13 mouse cellular contexts compared by ENCODE assay signal in the genomic region with DNA sequence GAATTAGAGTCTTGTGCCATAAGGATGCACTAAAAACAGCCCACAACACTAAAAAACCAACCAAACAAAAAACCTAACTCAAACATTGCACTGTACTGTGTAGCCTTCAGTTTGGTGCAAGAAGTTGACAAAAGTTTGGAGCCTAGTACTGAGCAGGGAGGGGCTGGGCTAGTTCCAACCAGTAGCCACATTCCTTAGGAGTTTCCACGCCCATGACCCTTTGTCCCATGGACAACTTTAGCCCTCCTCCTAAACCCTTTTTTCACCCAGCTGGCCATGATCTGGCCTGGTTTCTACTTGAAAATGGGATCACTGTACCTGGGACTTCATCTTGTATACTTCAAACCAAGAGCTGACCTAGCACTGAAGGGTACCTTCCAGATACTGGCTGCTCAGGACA. TPM values are rescaled to one million over a fixed set of nuclear protein-coding genes. Genes with fewer than 3 reads are reported as not detected.
DNase-seq lines count a peak whose midpoint lies in the region; ATAC-seq and TF ChIP-seq lines count a peak whose summit lies in the region.
"Had no signal": no experiment of that assay in that cellular context is flagged by ENCODE, and none has a peak within 500 bp of the region (broad histone marks: within the 10 kb centered on the region; RNA-seq: fewer than 3 reads in every experiment).

No protein-coding gene starts in this region.

- no peak overlapping the region for H3K4me3 ChIP-seq in liver, adult 2 months (ENCODE audit: insufficient read depth, low read depth, low read length)
- H3K4me3 ChIP-seq in liver, embryonic 11.5 days (ENCODE audit: low read depth, low read length), result no peak overlapping the region
- no peak overlapping the region for H3K4me3 ChIP-seq in heart, embryonic 10.5 days
- H3K4me3 ChIP-seq: layer of hippocampus, adult 2 months; limb, embryonic 12.5 days had no signal

- no peaks in the 10 kb centered on the region for H3K27me3 ChIP-seq in liver, adult 2 months (ENCODE audit: control insufficient read depth, insufficient read depth, low read length)
- H3K27me3 ChIP-seq in liver, embryonic 11.5 days (replicated peaks; ENCODE audit: control insufficient read depth, insufficient read depth, low read length), result no peaks in the 10 kb centered on the region
- no peaks in the 10 kb centered on the region for H3K27me3 ChIP-seq in heart, embryonic 10.5 days (ENCODE audit: insufficient read depth, poor library complexity, severe bottlenecking)
- H3K27me3 ChIP-seq: limb, embryonic 12.5 days had no signal

- no peak for ATAC-seq in liver, embryonic 11.5 days (replicated peaks; ENCODE audit: low FRiP score)

- H3K36me3 ChIP-seq in liver, adult 2 months (ENCODE audit: control insufficient read depth, insufficient read depth, low read length), result no peaks in the 10 kb centered on the region
- H3K36me3 ChIP-seq in liver, embryonic 11.5 days (ENCODE audit: control insufficient read depth, insufficient read depth, low read length), result no peaks in the 10 kb centered on the region
- peaks cover 15% of the 10 kb centered on the region for H3K36me3 ChIP-seq in heart, embryonic 10.5 days

- 30% methylated on average over 1 of the region's 1 CpGs for WGBS in liver, adult 2 months
- 82% methylated on average over 1 of the region's 1 CpGs for WGBS in liver, embryonic 11.5 days
- WGBS in heart, embryonic 10.5 days, result 58% methylated on average over 1 of the region's 1 CpGs

- no peak overlapping the region for H3K4me2 ChIP-seq in liver, embryonic 11.5 days
- H3K4me2 ChIP-seq: limb, embryonic 12.5 days had no signal

- no peak overlapping the region for H3K9ac ChIP-seq in liver, adult 2 months (ENCODE audit: low read depth, low read length)
- H3K9ac ChIP-seq in liver, embryonic 11.5 days (ENCODE audit: low read depth, low read length), result no peak overlapping the region
- H3K9ac ChIP-seq: limb, embryonic 12.5 days had no signal

- TF ChIP-seq CTCF in liver, adult 2 months (IDR thresholded peaks at IDR 0.05; ENCODE audit: low read depth, low read length), result no peak

- H3K4me1 ChIP-seq in liver, adult 2 months (ENCODE audit: control insufficient read depth, insufficient read depth, low read length), result peaks cover 18% of the 10 kb centered on the region
- H3K4me1 ChIP-seq in liver, embryonic 11.5 days (replicated peaks; ENCODE audit: control insufficient read depth, insufficient read depth, low read length), result peaks cover 10% of the 10 kb centered on the region
- peaks cover 34% of the 10 kb centered on the region for H3K4me1 ChIP-seq in heart, embryonic 10.5 days

- H3K27ac ChIP-seq in liver, adult 2 months (replicated peaks; ENCODE audit: insufficient read depth, low read depth, low read length), result peak overlapping the region; percentile 34
- H3K27ac ChIP-seq in liver, embryonic 11.5 days (ENCODE audit: low read depth, low read length), result no peak overlapping the region
- no peak overlapping the region for H3K27ac ChIP-seq in heart, embryonic 10.5 days
- H3K27ac ChIP-seq: layer of hippocampus, adult 2 months; limb, embryonic 12.5 days had no signal

- no peaks in the 10 kb centered on the region for H3K9me3 ChIP-seq in liver, embryonic 11.5 days (ENCODE audit: control insufficient read depth, low read length)
- no peaks in the 10 kb centered on the region for H3K9me3 ChIP-seq in heart, embryonic 10.5 days
- H3K9me3 ChIP-seq: limb, embryonic 12.5 days had no signal

- DNase-seq in liver, adult 2 months (ENCODE audit: extremely low read depth, low read depth, low spot score), result peak; percentile 90
- DNase-seq in liver, embryonic 11.5 days (ENCODE audit: low spot score), result no peak
- peak; percentile 92 for DNase-seq in R1 (ENCODE audit: low read depth, low spot score)
- peak; percentile 75 for DNase-seq in kidney, adult 9 months
- peak; percentile 55 for DNase-seq in lung, postnatal 36 days
- no peak for DNase-seq in heart, embryonic 10.5 days (ENCODE audit: low spot score)
- no peak for DNase-seq in layer of hippocampus, postnatal 14 days (ENCODE audit: low spot score in 2 of 2)
- no peak for DNase-seq in heart, adult 18-20 months
- DNase-seq: cerebellum, adult 11-12 months; heart, postnatal 36 days; midbrain, embryonic 14.5 days had no signal

- H3K79me2 ChIP-seq in liver, adult 2 months (ENCODE audit: control insufficient read depth, insufficient read depth, low read length), result no peaks in the 10 kb centered on the region

- no peak for TF ChIP-seq POLR2A in liver, adult 2 months (IDR thresholded peaks at IDR 0.05; ENCODE audit: extremely low read depth, insufficient read depth, low read length)

RNA-seq across cellular contexts. Expression of a gene that starts 26.8 kb away (rescaled TPM):
- 198 and 203 TPM in 2 replicates for total RNA-seq in liver, adult 2 months (2014; rRNA removed)
- 639 and 935 TPM in 2 replicates for polyA plus RNA-seq in liver, adult 2 months (2012; rRNA removed)
- 71.3 and 80.0 TPM in 2 replicates for polyA plus RNA-seq in liver, embryonic 11.5 days (2014; fragmentation: Nextera tagmentation; extraction: Ambion mirVana)
- 55.2 and 74.9 TPM in 2 replicates for polyA plus RNA-seq in heart, embryonic 10.5 days (2016; fragmentation: Nextera tagmentation; extraction: Ambion mirVana)
- total RNA-seq in layer of hippocampus, postnatal 14 days (2021), result 100 to 1,000 TPM; 223 to 257 TPM
- total RNA-seq in heart, adult 18-20 months (2021), result 100 to 1,000 TPM in 1 of 2 experiments, 10 to 100 TPM in 1; 41.4 to 258 TPM

RNA-seq across cellular contexts. Expression of a gene that starts 54.9 kb away (rescaled TPM):
- total RNA-seq in liver, adult 2 months (2014; rRNA removed), result 52.1 and 52.4 TPM in 2 replicates
- polyA plus RNA-seq in liver, adult 2 months (2012; rRNA removed), result 69.7 and 70.6 TPM in 2 replicates
- polyA plus RNA-seq in liver, embryonic 11.5 days (2014; fragmentation: Nextera tagmentation; extraction: Ambion mirVana), result 132 and 139 TPM in 2 replicates
- 70.5 and 88.8 TPM in 2 replicates for polyA plus RNA-seq in heart, embryonic 10.5 days (2016; fragmentation: Nextera tagmentation; extraction: Ambion mirVana)
- 10 to 100 TPM; 40.1 to 45.5 TPM for total RNA-seq in layer of hippocampus, postnatal 14 days (2021)
- total RNA-seq in heart, adult 18-20 months (2021), result 10 to 100 TPM; 22.4 to 30.3 TPM

Comparison
In these comparisons a context has a peak if more than half of its experiments do, and no peak if none do; other contexts are left out.
1. DNase-seq: peak in liver, adult 2 months (single experiment), R1 (single experiment), kidney, adult 9 months (single experiment) and lung, postnatal 36 days (single experiment); none in liver, embryonic 11.5 days (single experiment), heart, embryonic 10.5 days (single experiment), layer of hippocampus, postnatal 14 days (0 of 2) and heart, adult 18-20 months (0 of 2).